Mouse (Mus musculus) spleen, adult 2 months (tissue): ENCODE data around the gene B3galnt2.

ENCODE experiments used
- CTCF ChIP-seq: fragments of 200-500 bp; IDR thresholded peaks from 2 replicates; pipeline ENCODE4 v1.5.1; 2011; ENCODE audit warnings: mild to moderate bottlenecking, inconsistent platforms; ENCODE audit not compliant: insufficient read depth, insufficient read length, insufficient replicate concordance; ENCODE audit errors: extremely low read depth
- POLR2A ChIP-seq: fragments of 200-500 bp; IDR thresholded peaks from 2 replicates; pipeline ENCODE4 v1.6.1; 2011; ENCODE audit warnings: low read depth, low read length, inconsistent platforms

DNA sequence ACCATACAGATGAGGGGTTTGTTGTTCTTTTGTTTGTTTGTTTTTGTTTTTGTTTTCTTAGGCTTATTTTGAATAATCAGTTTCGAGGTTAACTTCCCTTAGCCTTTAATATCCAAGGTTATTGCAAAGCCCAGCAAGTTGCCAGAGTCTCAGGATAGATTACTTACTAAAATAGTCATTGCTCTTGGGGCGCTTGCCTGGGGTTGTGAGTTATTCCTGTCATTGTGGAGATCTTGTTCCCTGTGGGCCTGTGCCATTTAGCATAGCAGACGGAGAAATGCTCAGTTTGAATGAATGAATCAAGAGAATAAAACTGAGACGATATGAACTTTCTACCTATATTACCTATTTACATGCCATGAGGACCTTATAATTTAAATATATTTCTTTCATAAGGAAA is 5.9 kb downstream of the B3galnt2 start:
- TF ChIP-seq POLR2A (no peak), CTCF (no peak)
